Mouse (Mus musculus) left cerebral cortex, adult 18-20 months (tissue): ENCODE measurements around the gene Nox4. TPM values are rescaled to one million over a fixed set of nuclear protein-coding genes. Genes with fewer than 3 reads are reported as not detected.

Experiments used
- DNase-seq, 2 experiments: peaks; one replicate each; pipeline ENCODE4 v3.0.0; 2021 to 2022; ENCODE audit warnings: low spot score in 2 of 2, mixed read lengths in 1 of 2
- long read RNA-seq, 2 experiments: library from polyadenylated mRNA; stranded (forward); transcript quantifications; one replicate each; pipeline ENCODE4 v2.0.0; 2021
- total RNA-seq, 2 experiments: library from RNA; stranded (reverse); gene quantifications; 2 replicates each; pipeline ENCODE4 v1.2.3; 2021

Gene Nox4
- under 1 TPM in 1 of 2 experiments, not detected in 1; 0.16 TPM for total RNA-seq
- long read RNA-seq, experiment 1: 0 reads
- long read RNA-seq, experiment 2: 0 reads

GRCm38 (mm10) chr7:87245856-87246579, at the start of gene Nox4:
Gene Nox4 (plus strand): TSS chr7:87246096.
- DNase-seq: no peak

- DNase-seq: no peak
These were observed 41.1 kb upstream of the Nox4 start for GRCm38 (mm10) chr7:87204751-87205150.

- DNase-seq: no peak
These were observed 24.2 kb upstream of the Nox4 start for GRCm38 (mm10) chr7:87221712-87222111.

- no peak for DNase-seq
These were observed 23.1 kb upstream of the Nox4 start for GRCm38 (mm10) chr7:87222751-87223150.

- DNase-seq: no peak
These were observed 20.3 kb upstream of the Nox4 start for GRCm38 (mm10) chr7:87225617-87226016.

GRCm38 (mm10) chr7:87227051-87227948, 18.6 kb upstream of the Nox4 start:
- no peak for DNase-seq

GRCm38 (mm10) chr7:87229502-87229901, 16.4 kb upstream of the Nox4 start:
- DNase-seq: no peak

GRCm38 (mm10) chr7:87241139-87241538, 4.8 kb upstream of the Nox4 start:
- DNase-seq: no peak

- no peak for DNase-seq
These were observed 661 bp downstream of the Nox4 start for GRCm38 (mm10) chr7:87246580-87246934.

GRCm38 (mm10) chr7:87246940-87247339, 1.0 kb downstream of the Nox4 start:
- no peak for DNase-seq

- DNase-seq: no peak
These were observed 2.0 kb downstream of the Nox4 start for GRCm38 (mm10) chr7:87247926-87248325.

GRCm38 (mm10) chr7:87252071-87252470, 6.2 kb downstream of the Nox4 start:
- no peak for DNase-seq

GRCm38 (mm10) chr7:87277225-87277624, 31.3 kb downstream of the Nox4 start:
- DNase-seq: peak; percentile 24 to 53

- DNase-seq: no peak
These were observed 57.9 kb downstream of the Nox4 start for GRCm38 (mm10) chr7:87303726-87304315.

GRCm38 (mm10) chr7:87321571-87321970, 75.7 kb downstream of the Nox4 start:
- DNase-seq: no peak

- no peak for DNase-seq
These were observed 76.2 kb downstream of the Nox4 start for GRCm38 (mm10) chr7:87322085-87322484.

- DNase-seq: no peak
These were observed 85.1 kb downstream of the Nox4 start for GRCm38 (mm10) chr7:87330782-87331558.

- no peak for DNase-seq
These were observed 99.7 kb downstream of the Nox4 start for GRCm38 (mm10) chr7:87345598-87345997.

GRCm38 (mm10) chr7:87352818-87353217, 106.9 kb downstream of the Nox4 start:
- no peak for DNase-seq

GRCm38 (mm10) chr7:87367834-87368233, 121.9 kb downstream of the Nox4 start:
- no peak for DNase-seq

GRCm38 (mm10) chr7:87369131-87369530, 123.2 kb downstream of the Nox4 start:
- no peak for DNase-seq
